Mouse (Mus musculus) adrenal gland, postnatal 10 days (tissue): ENCODE data around the gene Eif2b3. TPM values are rescaled to one million over a fixed set of nuclear protein-coding genes. Genes with fewer than 3 reads are reported as not detected.

Experiments used
- DNase-seq: peaks from one replicate; pipeline ENCODE4 v3.0.0; 2021; ENCODE audit warnings: mixed read lengths
- total RNA-seq, 2 experiments: library from RNA; stranded (reverse); gene quantifications; 2 replicates each; pipeline ENCODE4 v1.2.3; 2021

Eif2b3 gene
- total RNA-seq, 2 experiments from 2014 or later = 29.3 to 32.3 TPM

- peak; percentile 83 for DNase-seq
Measured at GRCm38 (mm10) chr4:117095551-117096452, 76.6 kb downstream of the Eif2b3 start, which contains the start of gene Ptch2. Gene Ptch2, plus strand, starts transcription at chr4:117096075.

GRCm38 (mm10) chr4:117096666-117097065 lies 77.5 kb downstream of the Eif2b3 start:
- peak; percentile 42 for DNase-seq

GRCm38 (mm10) chr4:117097969-117098763 lies 79.0 kb downstream of the Eif2b3 start:
- DNase-seq = no peak

GRCm38 (mm10) chr4:117098764-117099036 lies 79.5 kb downstream of the Eif2b3 start:
- DNase-seq = no peak

- DNase-seq = no peak
Measured at GRCm38 (mm10) chr4:117100036-117100435, 80.8 kb downstream of the Eif2b3 start.

GRCm38 (mm10) chr4:117101218-117101617 lies 82.0 kb downstream of the Eif2b3 start:
- DNase-seq = peak; percentile 50

GRCm38 (mm10) chr4:117104672-117105071 lies 85.5 kb downstream of the Eif2b3 start:
- no peak for DNase-seq

- peak; percentile 38 for DNase-seq
Measured at GRCm38 (mm10) chr4:117105127-117105526, 85.9 kb downstream of the Eif2b3 start.

- DNase-seq = no peak
Measured at GRCm38 (mm10) chr4:117107813-117108523, 88.8 kb downstream of the Eif2b3 start.

GRCm38 (mm10) chr4:117108524-117108849 lies 89.3 kb downstream of the Eif2b3 start:
- DNase-seq = no peak

- no peak for DNase-seq
Measured at GRCm38 (mm10) chr4:117109330-117109729, 90.1 kb downstream of the Eif2b3 start.

- no peak for DNase-seq
Measured at GRCm38 (mm10) chr4:117110249-117110648, 91.0 kb downstream of the Eif2b3 start.

- no peak for DNase-seq
Measured at GRCm38 (mm10) chr4:117110985-117111384, 91.8 kb downstream of the Eif2b3 start.

GRCm38 (mm10) chr4:117113237-117113636 lies 94.0 kb downstream of the Eif2b3 start:
- no peak for DNase-seq

GRCm38 (mm10) chr4:117115592-117115991 lies 96.4 kb downstream of the Eif2b3 start:
- DNase-seq = no peak

GRCm38 (mm10) chr4:117117931-117118330 lies 98.7 kb downstream of the Eif2b3 start:
- DNase-seq = no peak

GRCm38 (mm10) chr4:117119636-117120035 lies 100.4 kb downstream of the Eif2b3 start:
- no peak for DNase-seq

- DNase-seq = no peak
Measured at GRCm38 (mm10) chr4:117120052-117120444, 100.8 kb downstream of the Eif2b3 start.

GRCm38 (mm10) chr4:117120445-117121414 lies 101.5 kb downstream of the Eif2b3 start:
- DNase-seq = peak; percentile 95

GRCm38 (mm10) chr4:117122209-117122608 lies 103.0 kb downstream of the Eif2b3 start:
- no peak for DNase-seq

- no peak for DNase-seq
Measured at GRCm38 (mm10) chr4:117123546-117124217, 104.5 kb downstream of the Eif2b3 start.
